14 mouse cellular contexts compared by ENCODE assay signal in genomic region chr3:108406306-108406885, GRCm38 (mm10). TPM values are rescaled to one million over a fixed set of nuclear protein-coding genes. Genes with fewer than 3 reads are reported as not detected.
DNase-seq lines count a peak whose midpoint lies in the region; ATAC-seq and TF ChIP-seq lines count a peak whose summit lies in the region.
"Had no signal": no experiment of that assay in that cellular context is flagged by ENCODE, and none has a peak within 500 bp of the region (broad histone marks: within the 10 kb centered on the region; RNA-seq: fewer than 3 reads in every experiment).

No protein-coding gene starts in this region.

- H3K9ac ChIP-seq in forebrain, postnatal 0 days = no peak overlapping the region
- peak overlapping the region; percentile 31; the same call in 1 of the 2 replicates for H3K9ac ChIP-seq in midbrain, embryonic 14.5 days (replicated peaks; ENCODE audit: low read length)
- H3K9ac ChIP-seq: heart, embryonic 13.5 days; limb, embryonic 13.5 days had no signal

- peak overlapping the region; percentile 88 for H3K27ac ChIP-seq in layer of hippocampus, adult 2 months
- H3K27ac ChIP-seq in forebrain, postnatal 0 days (ENCODE audit: low read depth, low read length) = peak overlapping the region; percentile 72
- H3K27ac ChIP-seq in midbrain, embryonic 14.5 days (replicated peaks; ENCODE audit: low read depth, low read length) = peak overlapping the region; percentile 79
- H3K27ac ChIP-seq: heart, embryonic 13.5 days; limb, embryonic 13.5 days; macrophage had no signal

- WGBS in forebrain, postnatal 0 days = 67% methylated on average over 24 of the region's 24 CpGs
- 60% methylated on average over 24 of the region's 24 CpGs for WGBS in midbrain, embryonic 14.5 days

- DNase-seq in layer of hippocampus, adult 2 months (ENCODE audit: low spot score in 2 of 2) = no peak
- DNase-seq in layer of hippocampus, postnatal 25 days (ENCODE audit: extremely low spot score in 1 of 2, low spot score in 1 of 2) = no peak
- DNase-seq in brain, adult 2 months (ENCODE audit: low read depth, low spot score) = peak; percentile 71
- no peak for DNase-seq in forebrain, postnatal 0 days
- no peak for DNase-seq in midbrain, embryonic 14.5 days
- no peak for DNase-seq in kidney, adult 11 months
- no peak for DNase-seq in gastrocnemius, postnatal 4 days (ENCODE audit: low spot score in 2 of 2)
- DNase-seq: kidney, adult 8-10 months had no signal

- H3K27me3 ChIP-seq in forebrain, postnatal 0 days (ENCODE audit: insufficient read depth, low read length) = no peaks in the 10 kb centered on the region
- H3K27me3 ChIP-seq in midbrain, embryonic 14.5 days (ENCODE audit: control insufficient read depth, insufficient read depth, low read length) = no peaks in the 10 kb centered on the region
- H3K27me3 ChIP-seq: limb, embryonic 13.5 days had no signal

- TF ChIP-seq CTCF in layer of hippocampus, adult 2 months (conservative IDR thresholded peaks at IDR 0.05) = no peak
- no peak for TF ChIP-seq CTCF in forebrain, postnatal 0 days (IDR thresholded peaks at IDR 0.05; ENCODE audit: low read depth)

- no peaks in the 10 kb centered on the region for H3K9me3 ChIP-seq in forebrain, postnatal 0 days (ENCODE audit: low read length)
- no peaks in the 10 kb centered on the region for H3K9me3 ChIP-seq in midbrain, embryonic 14.5 days (ENCODE audit: control insufficient read depth, low read length)
- H3K9me3 ChIP-seq: heart, embryonic 13.5 days; limb, embryonic 13.5 days had no signal

- H3K4me2 ChIP-seq in forebrain, postnatal 0 days (ENCODE audit: low read depth) = no peak overlapping the region
- peak overlapping the region; percentile 33 for H3K4me2 ChIP-seq in midbrain, embryonic 14.5 days (ENCODE audit: low read length)
- H3K4me2 ChIP-seq: heart, embryonic 13.5 days; limb, embryonic 13.5 days had no signal

- H3K4me3 ChIP-seq in layer of hippocampus, adult 2 months = no peak overlapping the region
- no peak overlapping the region for H3K4me3 ChIP-seq in forebrain, postnatal 0 days (ENCODE audit: low read depth, low read length)
- no peak overlapping the region for H3K4me3 ChIP-seq in midbrain, embryonic 14.5 days (replicated peaks; ENCODE audit: low read depth, low read length)
- H3K4me3 ChIP-seq: heart, embryonic 13.5 days; limb, embryonic 13.5 days had no signal

- peaks cover 45% of the 10 kb centered on the region for H3K36me3 ChIP-seq in forebrain, postnatal 0 days (ENCODE audit: insufficient read depth)
- peaks cover 62% of the 10 kb centered on the region for H3K36me3 ChIP-seq in midbrain, embryonic 14.5 days (ENCODE audit: control insufficient read depth, insufficient read depth, low read length)

- peaks cover 28% of the 10 kb centered on the region for H3K4me1 ChIP-seq in forebrain, postnatal 0 days (ENCODE audit: insufficient read depth)
- H3K4me1 ChIP-seq in midbrain, embryonic 14.5 days (ENCODE audit: control insufficient read depth, insufficient read depth, low read length) = peaks cover 36% of the 10 kb centered on the region

- no peak for ATAC-seq in forebrain, postnatal 0 days
- no peak for ATAC-seq in midbrain, embryonic 14.5 days (ENCODE audit: low FRiP score, low TSS enrichment)
- ATAC-seq in megakaryocyte progenitor cell, adult 5-6 weeks (replicated peaks; ENCODE audit: poor library complexity) = no peak

RNA-seq across cellular contexts. Expression of gene Celsr2, which starts 9.0 kb away (rescaled TPM):
- 100 to 1,000 TPM; 185 to 201 TPM for total RNA-seq in layer of hippocampus, adult 2 months (2021)
- 100 to 1,000 TPM; 172 to 199 TPM for total RNA-seq in layer of hippocampus, postnatal 25 days (2021)
- total RNA-seq in forebrain, postnatal 0 days (2014; rRNA removed) = 39.0 and 51.4 TPM in 2 replicates
- 14.4 and 24.5 TPM in 2 replicates for polyA plus RNA-seq in forebrain, postnatal 0 days (2015; fragmentation: Nextera tagmentation; extraction: Ambion mirVana)
- polyA plus RNA-seq in midbrain, embryonic 14.5 days (2014; fragmentation: Nextera tagmentation; extraction: Ambion mirVana) = 49.5 and 59.4 TPM in 2 replicates
- total RNA-seq in megakaryocyte progenitor cell, adult 5-6 weeks (2015) = 1.1 and 1.6 TPM in 2 replicates
- total RNA-seq in megakaryocyte progenitor cell, adult 5-6 weeks (2017) = 0.20 and 0.42 TPM in 2 replicates
- total RNA-seq in gastrocnemius, postnatal 4 days (2021) = 1 to 10 TPM; 3.0 to 5.9 TPM
- polyA plus RNA-seq: macrophage had no signal

RNA-seq across cellular contexts. Expression of gene Psrc1, which starts 22.8 kb away (rescaled TPM):
- total RNA-seq in layer of hippocampus, adult 2 months (2021) = 10 to 100 TPM; 17.5 to 22.2 TPM
- 10 to 100 TPM; 15.5 to 17.3 TPM for total RNA-seq in layer of hippocampus, postnatal 25 days (2021)
- 9.5 and 10.5 TPM in 2 replicates for total RNA-seq in forebrain, postnatal 0 days (2014; rRNA removed)
- 6.5 and 7.0 TPM in 2 replicates for polyA plus RNA-seq in forebrain, postnatal 0 days (2015; fragmentation: Nextera tagmentation; extraction: Ambion mirVana)
- 7.4 and 12.4 TPM in 2 replicates for polyA plus RNA-seq in midbrain, embryonic 14.5 days (2014; fragmentation: Nextera tagmentation; extraction: Ambion mirVana)
- total RNA-seq in megakaryocyte progenitor cell, adult 5-6 weeks (2015) = 7.7 and 10.3 TPM in 2 replicates
- total RNA-seq in megakaryocyte progenitor cell, adult 5-6 weeks (2017) = 10.2 and 14.1 TPM in 2 replicates
- total RNA-seq in gastrocnemius, postnatal 4 days (2021) = 1 to 10 TPM; 4.1 to 6.0 TPM

RNA-seq across cellular contexts. Expression of gene Sars, which starts 38.6 kb away (rescaled TPM):
- 100 to 1,000 TPM; 198 to 213 TPM for total RNA-seq in layer of hippocampus, adult 2 months (2021)
- 100 to 1,000 TPM; 187 to 207 TPM for total RNA-seq in layer of hippocampus, postnatal 25 days (2021)
- total RNA-seq in forebrain, postnatal 0 days (2014; rRNA removed) = 196 and 202 TPM in 2 replicates
- 220 and 223 TPM in 2 replicates for polyA plus RNA-seq in forebrain, postnatal 0 days (2015; fragmentation: Nextera tagmentation; extraction: Ambion mirVana)
- polyA plus RNA-seq in midbrain, embryonic 14.5 days (2014; fragmentation: Nextera tagmentation; extraction: Ambion mirVana) = 205 and 217 TPM in 2 replicates
- 19.0 and 26.5 TPM in 2 replicates for total RNA-seq in megakaryocyte progenitor cell, adult 5-6 weeks (2015)
- total RNA-seq in megakaryocyte progenitor cell, adult 5-6 weeks (2017) = 249 and 357 TPM in 2 replicates
- 100 to 1,000 TPM; 107 to 113 TPM for total RNA-seq in gastrocnemius, postnatal 4 days (2021)

RNA-seq across cellular contexts. Expression of gene Mybphl, which starts 41.7 kb away (rescaled TPM):
- total RNA-seq in layer of hippocampus, adult 2 months (2021) = 1 to 10 TPM in 1 of 2 experiments, under 1 TPM in 1; 0.83 to 1.5 TPM
- total RNA-seq in layer of hippocampus, postnatal 25 days (2021) = 1 to 10 TPM in 1 of 2 experiments, under 1 TPM in 1; 0.49 to 1.1 TPM
- not detected in 2 replicates for total RNA-seq in forebrain, postnatal 0 days (2014; rRNA removed)
- polyA plus RNA-seq in forebrain, postnatal 0 days (2015; fragmentation: Nextera tagmentation; extraction: Ambion mirVana) = not detected in 2 replicates
- polyA plus RNA-seq in midbrain, embryonic 14.5 days (2014; fragmentation: Nextera tagmentation; extraction: Ambion mirVana) = not detected in 2 replicates
- total RNA-seq in megakaryocyte progenitor cell, adult 5-6 weeks (2015) = not detected in 2 replicates
- not detected in 2 replicates for total RNA-seq in megakaryocyte progenitor cell, adult 5-6 weeks (2017)
- total RNA-seq in gastrocnemius, postnatal 4 days (2021) = not detected
- total RNA-seq: common myeloid progenitor, adult 5-6 weeks had no signal
- polyA plus RNA-seq: limb, embryonic 13.5 days; macrophage; stomach, embryonic 14.5 days had no signal
